Mouse (Mus musculus) liver, embryonic 16.5 days (tissue): ENCODE data around the gene Zbtb20. TPM values are rescaled to one million over a fixed set of nuclear protein-coding genes. Genes with fewer than 3 reads are reported as not detected.

Experiments used
- ATAC-seq: fragments of 200-750 bp; cut with Nextera tagmentation; 2 replicates; pipeline ENCODE4 v1.8.0; 2017; ENCODE audit warnings: low read depth, mild to moderate bottlenecking, moderate number of reproducible peaks, moderate library complexity
- H3K27ac ChIP-seq: fragments of 300-500 bp; sonication (generic); 2 replicates; pipeline ENCODE4 v1.5.1; 2014; ENCODE audit warnings: mild to moderate bottlenecking, low read length
- H3K27me3 ChIP-seq: fragments of 300-500 bp; sonication (generic); 2 replicates; pipeline ENCODE4 v1.6.1; 2014; ENCODE audit warnings: low read depth, low read length, mixed read lengths; ENCODE audit not compliant: control insufficient read depth, insufficient read depth
- H3K36me3 ChIP-seq: fragments of 300-500 bp; sonication (generic); 2 replicates; pipeline ENCODE4 v1.6.1; 2014; ENCODE audit warnings: mild to moderate bottlenecking; ENCODE audit not compliant: control insufficient read depth, insufficient read depth
- H3K4me1 ChIP-seq: fragments of 300-500 bp; sonication (generic); 2 replicates; pipeline ENCODE4 v1.6.1; 2014; ENCODE audit warnings: low read depth, low read length, mixed read lengths; ENCODE audit not compliant: control insufficient read depth
- H3K4me2 ChIP-seq: fragments of 300-500 bp; sonication (generic); 2 replicates; pipeline ENCODE4 v1.6.1; 2014; ENCODE audit warnings: low read depth, low read length, mixed read lengths
- H3K4me3 ChIP-seq: fragments of 300-500 bp; sonication (generic); 2 replicates; pipeline ENCODE4 v1.5.1; 2014; ENCODE audit warnings: low read depth, mild to moderate bottlenecking, low read length
- H3K9ac ChIP-seq: fragments of 300-500 bp; sonication (generic); 2 replicates; pipeline ENCODE4 v1.6.1; 2014; ENCODE audit warnings: low read depth, low read length
- H3K9me3 ChIP-seq: fragments of 300-500 bp; sonication (generic); replicated peaks from 2 replicates; pipeline ENCODE4 v1.6.1; 2016; ENCODE audit warnings: low read length; ENCODE audit not compliant: control insufficient read depth
- WGBS: fragments of 180-500 bp; shearing (Covaris S2); extraction: QIAGEN DNeasy Blood & Tissue Kit; methylation state at CpG from one replicate; pipeline ENCODE4 v1.1.7; 2014; ENCODE audit not compliant: insufficient replicate concordance; 5-methylcytosine and 5-hydroxymethylcytosine counted together
- polyA plus RNA-seq: library from polyadenylated mRNA; unstranded; fragments of >200 nt; fragmentation: Nextera tagmentation; extraction: Ambion mirVana; gene quantifications from 2 replicates; pipeline ENCODE4 v1.2.1, GENCODE M21; 2015

Zbtb20 gene
- polyA plus RNA-seq, 1 experiment from 2014 or later, result 5.7 TPM

DNA sequence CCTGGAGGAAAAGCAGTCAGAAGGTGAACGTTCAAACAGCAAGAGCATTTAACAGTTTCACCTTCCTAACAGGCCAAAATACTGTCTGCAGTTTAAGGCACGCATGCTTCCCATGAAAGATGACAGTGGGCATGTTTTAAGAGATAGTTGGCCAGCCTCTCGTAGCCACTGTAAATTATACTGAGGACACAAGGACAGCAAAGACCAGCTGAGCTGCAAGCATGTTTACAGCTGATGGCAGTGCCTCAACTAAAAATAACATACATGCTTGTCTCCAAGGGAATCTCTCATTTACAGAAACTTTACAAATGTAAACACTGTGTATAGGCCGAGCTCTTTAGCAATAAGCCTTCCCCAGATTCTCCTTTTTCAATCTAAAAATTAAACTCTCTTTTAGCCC, 740.7 kb downstream of the Zbtb20 start:
- no peak overlapping the region for H3K4me2 ChIP-seq
- no peaks in the 10 kb centered on the region for H3K36me3 ChIP-seq
- ATAC-seq, result no peak
- no peak overlapping the region for H3K9ac ChIP-seq
- 63% methylated on average over 4 of the region's 4 CpGs for WGBS
- no peak overlapping the region for H3K4me3 ChIP-seq
- H3K27me3 ChIP-seq, result no peaks in the 10 kb centered on the region
- no peaks in the 10 kb centered on the region for H3K9me3 ChIP-seq
- H3K27ac ChIP-seq, result no peak overlapping the region
- H3K4me1 ChIP-seq, result no peaks in the 10 kb centered on the region

DNA sequence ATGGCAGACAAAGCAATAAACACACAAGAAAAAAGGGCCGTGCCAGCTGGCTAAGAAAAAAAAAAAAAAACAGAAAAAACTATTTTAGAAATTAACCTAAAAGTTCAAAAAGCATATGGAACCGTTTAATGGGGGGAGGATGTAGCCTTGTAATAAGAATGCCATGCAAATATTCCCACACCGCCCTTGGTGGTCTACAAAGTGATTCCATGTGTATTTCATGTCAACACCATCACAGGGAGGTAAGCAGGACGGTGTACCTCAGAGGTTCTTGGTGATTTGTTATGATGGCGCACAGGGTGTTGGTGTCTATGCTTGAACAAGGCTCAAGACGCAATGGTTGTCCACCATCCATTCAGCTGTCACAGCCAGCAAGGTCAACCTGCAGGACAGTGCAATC, 741.7 kb downstream of the Zbtb20 start:
- Histone ChIP-seq H3K4me2 (no peak overlapping the region), H3K27ac (no peak overlapping the region), H3K4me1 (no peaks in the 10 kb centered on the region), H3K4me3 (no peak overlapping the region), H3K27me3 (no peaks in the 10 kb centered on the region), H3K9me3 (no peaks in the 10 kb centered on the region), H3K9ac (no peak overlapping the region), H3K36me3 (no peaks in the 10 kb centered on the region)
- ATAC-seq, result no peak
- WGBS, result 71% methylated on average over 6 of the region's 6 CpGs

DNA sequence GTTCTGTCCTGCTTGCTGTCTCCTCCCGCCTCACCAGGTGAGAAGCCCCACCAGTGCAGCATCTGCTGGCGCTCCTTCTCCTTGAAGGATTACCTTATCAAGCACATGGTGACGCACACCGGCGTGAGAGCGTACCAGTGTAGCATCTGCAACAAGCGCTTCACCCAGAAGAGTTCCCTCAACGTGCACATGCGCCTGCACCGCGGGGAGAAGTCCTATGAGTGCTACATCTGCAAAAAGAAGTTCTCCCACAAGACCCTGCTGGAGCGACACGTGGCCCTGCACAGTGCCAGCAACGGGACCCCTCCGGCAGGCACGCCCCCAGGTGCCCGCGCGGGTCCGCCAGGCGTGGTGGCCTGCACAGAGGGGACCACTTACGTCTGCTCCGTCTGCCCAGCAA, 742.6 kb downstream of the Zbtb20 start:
- Histone ChIP-seq H3K27ac (no peak overlapping the region), H3K4me1 (no peaks in the 10 kb centered on the region), H3K36me3 (no peaks in the 10 kb centered on the region), H3K9me3 (no peaks in the 10 kb centered on the region), H3K4me3 (no peak overlapping the region), H3K27me3 (no peaks in the 10 kb centered on the region), H3K4me2 (no peak overlapping the region), H3K9ac (no peak overlapping the region)
- 78% methylated on average over 23 of the region's 23 CpGs for WGBS
- ATAC-seq, result no peak

DNA sequence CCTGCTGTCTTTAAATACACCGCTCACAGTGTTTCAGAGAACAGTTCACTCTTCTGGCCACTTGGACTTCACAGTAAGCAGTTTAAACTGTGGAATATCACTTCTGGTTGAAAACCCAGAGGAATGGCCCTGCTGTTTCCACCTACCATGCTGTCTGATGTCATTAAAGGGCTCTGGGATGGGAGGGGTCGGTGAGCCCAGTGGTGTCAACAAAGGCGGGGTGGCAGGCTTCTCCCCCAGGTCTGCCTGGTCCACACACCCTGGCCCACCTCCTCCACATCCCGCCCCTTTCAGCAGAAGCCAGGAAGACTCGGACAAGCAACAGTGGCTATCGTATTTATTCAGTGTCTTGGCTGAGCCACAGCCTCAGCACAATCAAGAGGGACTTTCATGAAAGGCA, 743.6 kb downstream of the Zbtb20 start:
- H3K27me3 ChIP-seq, result no peaks in the 10 kb centered on the region
- 46% methylated on average over 6 of the region's 6 CpGs for WGBS
- H3K27ac ChIP-seq, result no peak overlapping the region
- ATAC-seq, result no peak
- no peaks in the 10 kb centered on the region for H3K36me3 ChIP-seq
- no peaks in the 10 kb centered on the region for H3K4me1 ChIP-seq
- H3K9ac ChIP-seq, result no peak overlapping the region
- no peaks in the 10 kb centered on the region for H3K9me3 ChIP-seq
- no peak overlapping the region for H3K4me2 ChIP-seq
- no peak overlapping the region for H3K4me3 ChIP-seq

- no peak overlapping the region for H3K4me3 ChIP-seq
- no peaks in the 10 kb centered on the region for H3K36me3 ChIP-seq
- no peak overlapping the region for H3K9ac ChIP-seq
- H3K27me3 ChIP-seq, result no peaks in the 10 kb centered on the region
- no peaks in the 10 kb centered on the region for H3K9me3 ChIP-seq
- ATAC-seq, result no peak
- no peaks in the 10 kb centered on the region for H3K4me1 ChIP-seq
- WGBS, result 21% methylated on average over 2 of the region's 2 CpGs
- H3K27ac ChIP-seq, result no peak overlapping the region
- no peak overlapping the region for H3K4me2 ChIP-seq
Observed at GRCm38 (mm10) chr16:43620359-43620758, 744.7 kb downstream of the Zbtb20 start.

GRCm38 (mm10) chr16:43623315-43624000, 747.8 kb downstream of the Zbtb20 start:
- no peak for ATAC-seq
- 54% methylated on average over 5 of the region's 5 CpGs for whole genome bisulfite sequencing
- H3K4me1 ChIP-seq, result no peaks in the 10 kb centered on the region
- no peaks in the 10 kb centered on the region for H3K27me3 ChIP-seq
- no peak overlapping the region for H3K9ac ChIP-seq
- no peak overlapping the region for H3K4me3 ChIP-seq
- H3K27ac ChIP-seq, result no peak overlapping the region
- no peaks in the 10 kb centered on the region for H3K9me3 ChIP-seq
- no peak overlapping the region for H3K4me2 ChIP-seq
- no peaks in the 10 kb centered on the region for H3K36me3 ChIP-seq

DNA sequence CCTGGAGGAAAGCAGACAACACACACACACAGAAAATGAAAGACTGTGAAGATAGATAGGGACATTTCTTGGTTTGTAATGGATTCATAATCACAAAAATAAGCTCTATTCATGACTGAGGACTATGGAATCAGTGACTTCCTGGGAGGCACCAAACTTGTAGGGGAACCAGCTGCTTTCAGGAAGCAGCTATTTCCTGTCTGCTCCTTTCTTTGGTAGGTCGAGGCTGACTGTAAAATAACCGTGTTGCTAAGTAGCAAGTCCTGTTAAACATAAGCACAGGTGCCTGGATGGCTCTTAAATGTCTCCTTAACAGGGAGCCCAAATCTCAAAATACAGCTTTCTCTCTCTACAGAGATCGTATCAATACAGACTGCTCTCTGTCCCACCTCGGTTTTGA, 749.2 kb downstream of the Zbtb20 start:
- Histone ChIP-seq H3K4me2 (no peak overlapping the region), H3K4me1 (no peaks in the 10 kb centered on the region), H3K4me3 (no peak overlapping the region), H3K9ac (no peak overlapping the region), H3K27ac (no peak overlapping the region), H3K27me3 (no peaks in the 10 kb centered on the region), H3K36me3 (no peaks in the 10 kb centered on the region), H3K9me3 (no peaks in the 10 kb centered on the region)
- no peak for ATAC-seq
- 36% methylated on average over 4 of the region's 4 CpGs for WGBS

- Histone ChIP-seq H3K4me2 (no peak overlapping the region), H3K36me3 (no peaks in the 10 kb centered on the region), H3K27me3 (no peaks in the 10 kb centered on the region), H3K9me3 (no peaks in the 10 kb centered on the region), H3K4me1 (no peaks in the 10 kb centered on the region), H3K27ac (no peak overlapping the region), H3K9ac (no peak overlapping the region), H3K4me3 (no peak overlapping the region)
- 62% methylated on average over 2 of the region's 2 CpGs for whole genome bisulfite sequencing
- ATAC-seq, result no peak
Observed at GRCm38 (mm10) chr16:43625289-43625688, 749.6 kb downstream of the Zbtb20 start.

DNA sequence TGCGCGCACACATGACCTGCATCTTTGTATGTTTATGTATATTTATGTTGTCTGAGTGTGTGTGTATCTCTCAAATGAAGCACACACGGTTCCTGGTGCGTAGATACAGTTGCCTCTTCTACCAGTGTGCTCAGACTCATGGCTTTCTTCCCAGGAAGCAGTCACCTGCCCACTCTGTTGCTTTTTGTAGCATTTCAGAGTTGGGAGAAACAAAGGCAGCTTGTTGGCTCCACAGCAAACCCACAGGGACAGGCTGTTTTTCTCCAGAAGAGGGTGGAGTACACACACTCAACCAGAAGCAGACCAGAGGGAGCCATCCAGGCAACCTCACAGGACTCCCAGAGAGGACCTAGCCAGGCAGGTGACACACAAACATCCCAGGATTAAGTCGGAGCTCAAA, 750.3 kb downstream of the Zbtb20 start:
- Histone ChIP-seq H3K36me3 (no peaks in the 10 kb centered on the region), H3K27me3 (no peaks in the 10 kb centered on the region), H3K4me2 (no peak overlapping the region), H3K4me3 (no peak overlapping the region), H3K27ac (no peak overlapping the region), H3K9ac (no peak overlapping the region), H3K9me3 (no peaks in the 10 kb centered on the region), H3K4me1 (no peaks in the 10 kb centered on the region)
- ATAC-seq, result no peak
- 72% methylated on average over 5 of the region's 5 CpGs for WGBS
